Mouse (Mus musculus): ENCODE measurements around the gene Arf3. TPM values are rescaled to one million over a fixed set of nuclear protein-coding genes. Genes with fewer than 3 reads are reported as not detected.

Arf3 gene
- total RNA-seq, 2 experiments from 2014 or later, result 830 to 882 TPM

- DNase-seq (ENCODE audit: low spot score in 2 of 2), result no peak
These were observed 28.2 kb upstream of the Arf3 start for GRCm38 (mm10) chr15:98791221-98791620.

- no peak for DNase-seq (ENCODE audit: low spot score in 2 of 2)
These were observed 27.7 kb upstream of the Arf3 start for GRCm38 (mm10) chr15:98790761-98791160.

- no peak for DNase-seq (ENCODE audit: low spot score in 2 of 2)
These were observed 26.9 kb upstream of the Arf3 start, which contains the start of gene Wnt1 for GRCm38 (mm10) chr15:98789661-98790535. Gene Wnt1, plus strand, starts transcription at chr15:98789857.

GRCm38 (mm10) chr15:98788972-98789660 lies 26.1 kb upstream of the Arf3 start:
- no peak for DNase-seq (ENCODE audit: low spot score in 2 of 2)

GRCm38 (mm10) chr15:98787930-98788329 lies 24.9 kb upstream of the Arf3 start:
- no peak for DNase-seq (ENCODE audit: low spot score in 2 of 2)

- no peak for DNase-seq (ENCODE audit: low spot score in 2 of 2)
These were observed 22.7 kb upstream of the Arf3 start for GRCm38 (mm10) chr15:98785744-98786143.

- no peak for DNase-seq (ENCODE audit: low spot score in 2 of 2)
These were observed 18.2 kb upstream of the Arf3 start for GRCm38 (mm10) chr15:98781166-98781565.

- no peak for DNase-seq (ENCODE audit: low spot score in 2 of 2)
These were observed 17.6 kb upstream of the Arf3 start for GRCm38 (mm10) chr15:98780573-98780972.

GRCm38 (mm10) chr15:98780075-98780474 lies 17.1 kb upstream of the Arf3 start:
- no peak for DNase-seq (ENCODE audit: low spot score in 2 of 2)

- DNase-seq (ENCODE audit: low spot score in 2 of 2), result no peak
These were observed 15.8 kb upstream of the Arf3 start for GRCm38 (mm10) chr15:98778806-98779205.

- DNase-seq (ENCODE audit: low spot score in 2 of 2), result no peak
These were observed 15.3 kb upstream of the Arf3 start for GRCm38 (mm10) chr15:98778191-98778770.

GRCm38 (mm10) chr15:98777762-98778161 lies 14.7 kb upstream of the Arf3 start, which contains the start of gene Wnt10b:
Gene Wnt10b, minus strand, starts transcription at chr15:98778150.
- DNase-seq (ENCODE audit: low spot score in 2 of 2), result no peak

GRCm38 (mm10) chr15:98777005-98777616 lies 14.1 kb upstream of the Arf3 start:
- no peak for DNase-seq (ENCODE audit: low spot score in 2 of 2)

- DNase-seq (ENCODE audit: low spot score in 2 of 2), result no peak
These were observed 13.4 kb upstream of the Arf3 start for GRCm38 (mm10) chr15:98776280-98777004.

GRCm38 (mm10) chr15:98775533-98775932 lies 12.5 kb upstream of the Arf3 start:
- DNase-seq (ENCODE audit: low spot score in 2 of 2), result no peak

- no peak for DNase-seq (ENCODE audit: low spot score in 2 of 2)
These were observed 11.1 kb upstream of the Arf3 start for GRCm38 (mm10) chr15:98774096-98774495.

GRCm38 (mm10) chr15:98772511-98773211 lies 9.6 kb upstream of the Arf3 start:
- DNase-seq (ENCODE audit: low spot score in 2 of 2), result no peak

GRCm38 (mm10) chr15:98771813-98772425 lies 8.9 kb upstream of the Arf3 start:
- no peak for DNase-seq (ENCODE audit: low spot score in 2 of 2)

- no peak for DNase-seq (ENCODE audit: low spot score in 2 of 2)
These were observed 5.2 kb upstream of the Arf3 start for GRCm38 (mm10) chr15:98768259-98768658.

GRCm38 (mm10) chr15:98765929-98766328 lies 2.9 kb upstream of the Arf3 start:
- DNase-seq (ENCODE audit: low spot score in 2 of 2), result no peak

Data from layer of hippocampus, adult 18-20 months (tissue).